ENCODE assay signal across 8 mouse cellular contexts in genomic region chr2:132847581-132847980, GRCm38 (mm10). TPM values are rescaled to one million over a fixed set of nuclear protein-coding genes. Genes with fewer than 3 reads are reported as not detected.
DNase-seq lines count a peak whose midpoint lies in the region; ATAC-seq and TF ChIP-seq lines count a peak whose summit lies in the region.

No protein-coding gene starts in this region.

- H3K4me2 ChIP-seq in embryonic facial prominence, embryonic 14.5 days (ENCODE audit: low read depth, low read length) = peak overlapping the region; percentile 70
- H3K4me2 ChIP-seq in kidney, postnatal 0 days (ENCODE audit: low read length) = peak overlapping the region; percentile 90
- peak overlapping the region; percentile 78 for H3K4me2 ChIP-seq in midbrain, postnatal 0 days (ENCODE audit: low read depth, low read length, poor library complexity, severe bottlenecking)

- peak overlapping the region; percentile 83 for H3K9ac ChIP-seq in embryonic facial prominence, embryonic 14.5 days (ENCODE audit: low read depth, low read length)
- peak overlapping the region; percentile 18; the same call in 1 of the 2 replicates for H3K9ac ChIP-seq in kidney, postnatal 0 days (ENCODE audit: low read depth, low read length)
- H3K9ac ChIP-seq in midbrain, postnatal 0 days (replicated peaks; ENCODE audit: low read length, poor library complexity, severe bottlenecking) = peak overlapping the region; percentile 86

- no peak for TF ChIP-seq CTCF in kidney, postnatal 0 days (IDR thresholded peaks at IDR 0.05; ENCODE audit: low read depth)
- TF ChIP-seq CTCF in midbrain, postnatal 0 days (IDR thresholded peaks at IDR 0.05) = no peak

- H3K4me1 ChIP-seq in heart, embryonic 10.5 days = peaks cover 11% of the 10 kb centered on the region
- peaks cover 9% of the 10 kb centered on the region for H3K4me1 ChIP-seq in embryonic facial prominence, embryonic 14.5 days (ENCODE audit: control insufficient read depth, insufficient read depth, low read length)
- peaks cover 9% of the 10 kb centered on the region for H3K4me1 ChIP-seq in kidney, postnatal 0 days (replicated peaks; ENCODE audit: insufficient read depth, low read length)
- peaks cover 10% of the 10 kb centered on the region; the same call in 1 of the 2 replicates for H3K4me1 ChIP-seq in midbrain, postnatal 0 days (ENCODE audit: insufficient read depth, low read length)

- no peaks in the 10 kb centered on the region for H3K9me3 ChIP-seq in heart, embryonic 10.5 days
- no peaks in the 10 kb centered on the region for H3K9me3 ChIP-seq in embryonic facial prominence, embryonic 14.5 days (ENCODE audit: control insufficient read depth, low read length)
- H3K9me3 ChIP-seq in kidney, postnatal 0 days (replicated peaks; ENCODE audit: low read length) = no peaks in the 10 kb centered on the region
- no peaks in the 10 kb centered on the region for H3K9me3 ChIP-seq in midbrain, postnatal 0 days (ENCODE audit: low read length)

- no peaks in the 10 kb centered on the region for H3K27me3 ChIP-seq in heart, embryonic 10.5 days (ENCODE audit: insufficient read depth, poor library complexity, severe bottlenecking)
- H3K27me3 ChIP-seq in embryonic facial prominence, embryonic 14.5 days (replicated peaks; ENCODE audit: control insufficient read depth, insufficient read depth, low read length) = no peaks in the 10 kb centered on the region
- no peaks in the 10 kb centered on the region for H3K27me3 ChIP-seq in kidney, postnatal 0 days (ENCODE audit: insufficient read depth, low read length)
- H3K27me3 ChIP-seq in midbrain, postnatal 0 days (ENCODE audit: insufficient read depth, low read length) = no peaks in the 10 kb centered on the region

- H3K4me3 ChIP-seq in heart, embryonic 10.5 days = peak overlapping the region; percentile 91
- H3K4me3 ChIP-seq in embryonic facial prominence, embryonic 14.5 days (ENCODE audit: low read depth, low read length) = peak overlapping the region; percentile 80
- peak overlapping the region; percentile 94 for H3K4me3 ChIP-seq in kidney, postnatal 0 days (replicated peaks; ENCODE audit: low read depth, low read length)
- H3K4me3 ChIP-seq in midbrain, postnatal 0 days (ENCODE audit: low read depth, low read length) = peak overlapping the region; percentile 95

- 31% methylated on average over 7 of the region's 7 CpGs for WGBS in heart, embryonic 10.5 days
- WGBS in embryonic facial prominence, embryonic 14.5 days = 35% methylated on average over 7 of the region's 7 CpGs
- WGBS in kidney, postnatal 0 days = 5% methylated on average over 7 of the region's 7 CpGs
- WGBS in midbrain, postnatal 0 days = 39% methylated on average over 7 of the region's 7 CpGs

- no peak for DNase-seq in heart, embryonic 10.5 days (ENCODE audit: low spot score)
- DNase-seq in heart, adult 11 months = no peak
- DNase-seq in ES-CJ7 (ENCODE audit: low read depth, low spot score) = peak; percentile 18
- no peak for DNase-seq in embryonic facial prominence, embryonic 14.5 days (ENCODE audit: low spot score)
- peak; percentile 27 for DNase-seq in kidney, postnatal 0 days (ENCODE audit: low spot score)
- DNase-seq in midbrain, postnatal 0 days (ENCODE audit: low spot score) = peak; percentile 9
- DNase-seq in right cerebral cortex, postnatal 25 days = no peak
- DNase-seq in spleen, postnatal 14 days (ENCODE audit: low spot score in 2 of 2) = no peak

- peaks cover 26% of the 10 kb centered on the region for H3K36me3 ChIP-seq in heart, embryonic 10.5 days
- H3K36me3 ChIP-seq in embryonic facial prominence, embryonic 14.5 days (ENCODE audit: control insufficient read depth, insufficient read depth, low read length) = peaks cover 21% of the 10 kb centered on the region; the same call in 1 of the 2 replicates
- 0 out of 2 replicates have a peak, but pooled peaks cover 3% of the 10 kb centered on the region for H3K36me3 ChIP-seq in kidney, postnatal 0 days (ENCODE audit: insufficient read depth, low read length)
- H3K36me3 ChIP-seq in midbrain, postnatal 0 days (ENCODE audit: insufficient read depth, low read length) = no peaks in the 10 kb centered on the region

- ATAC-seq in embryonic facial prominence, embryonic 14.5 days (ENCODE audit: low read depth) = no peak
- ATAC-seq in kidney, postnatal 0 days (replicated peaks; ENCODE audit: low FRiP score, low read depth) = no peak
- no peak for ATAC-seq in midbrain, postnatal 0 days (ENCODE audit: low FRiP score)

- H3K27ac ChIP-seq in heart, embryonic 10.5 days = no peak overlapping the region
- no peak overlapping the region for H3K27ac ChIP-seq in embryonic facial prominence, embryonic 14.5 days (replicated peaks; ENCODE audit: low read depth, low read length)
- H3K27ac ChIP-seq in kidney, postnatal 0 days = no peak overlapping the region
- H3K27ac ChIP-seq in midbrain, postnatal 0 days (ENCODE audit: low read depth, low read length) = no peak overlapping the region

RNA-seq across cellular contexts. Expression of gene Crls1, which starts 1.1 kb away (rescaled TPM):
- polyA plus RNA-seq in heart, embryonic 10.5 days (2016; fragmentation: Nextera tagmentation; extraction: Ambion mirVana) = 9.5 and 16.3 TPM in 2 replicates
- 20.5 and 26.7 TPM in 2 replicates for polyA plus RNA-seq in embryonic facial prominence, embryonic 14.5 days (2014; fragmentation: Nextera tagmentation; extraction: Ambion mirVana)
- polyA plus RNA-seq in kidney, postnatal 0 days (2015; fragmentation: Nextera tagmentation; extraction: Ambion mirVana) = 23.8 and 34.1 TPM in 2 replicates
- total RNA-seq in midbrain, postnatal 0 days (2014; rRNA removed) = 36.0 and 53.9 TPM in 2 replicates
- 18.3 and 19.7 TPM in 2 replicates for polyA plus RNA-seq in midbrain, postnatal 0 days (2015; fragmentation: Nextera tagmentation; extraction: Ambion mirVana)

RNA-seq across cellular contexts. Expression of gene Mcm8, which starts 31.6 kb away (rescaled TPM):
- 17.2 and 19.6 TPM in 2 replicates for polyA plus RNA-seq in heart, embryonic 10.5 days (2016; fragmentation: Nextera tagmentation; extraction: Ambion mirVana)
- 10.5 and 11.5 TPM in 2 replicates for polyA plus RNA-seq in embryonic facial prominence, embryonic 14.5 days (2014; fragmentation: Nextera tagmentation; extraction: Ambion mirVana)
- 7.1 TPM in 2 replicates for polyA plus RNA-seq in kidney, postnatal 0 days (2015; fragmentation: Nextera tagmentation; extraction: Ambion mirVana)
- 2.4 and 3.3 TPM in 2 replicates for total RNA-seq in midbrain, postnatal 0 days (2014; rRNA removed)
- polyA plus RNA-seq in midbrain, postnatal 0 days (2015; fragmentation: Nextera tagmentation; extraction: Ambion mirVana) = 4.0 and 4.7 TPM in 2 replicates

RNA-seq across cellular contexts. Expression of gene Trmt6, which starts 31.7 kb away (rescaled TPM):
- 26.6 and 35.3 TPM in 2 replicates for polyA plus RNA-seq in heart, embryonic 10.5 days (2016; fragmentation: Nextera tagmentation; extraction: Ambion mirVana)
- 24.2 and 28.4 TPM in 2 replicates for polyA plus RNA-seq in embryonic facial prominence, embryonic 14.5 days (2014; fragmentation: Nextera tagmentation; extraction: Ambion mirVana)
- polyA plus RNA-seq in kidney, postnatal 0 days (2015; fragmentation: Nextera tagmentation; extraction: Ambion mirVana) = 43.0 and 44.2 TPM in 2 replicates
- 11.5 and 12.0 TPM in 2 replicates for total RNA-seq in midbrain, postnatal 0 days (2014; rRNA removed)
- 26.9 and 30.8 TPM in 2 replicates for polyA plus RNA-seq in midbrain, postnatal 0 days (2015; fragmentation: Nextera tagmentation; extraction: Ambion mirVana)

RNA-seq across cellular contexts. Expression of gene Lrrn4, which starts 33.1 kb away (rescaled TPM):
- polyA plus RNA-seq in heart, embryonic 10.5 days (2016; fragmentation: Nextera tagmentation; extraction: Ambion mirVana) = 32.6 and 32.7 TPM in 2 replicates
- polyA plus RNA-seq in embryonic facial prominence, embryonic 14.5 days (2014; fragmentation: Nextera tagmentation; extraction: Ambion mirVana) = 0.06 and 0.12 TPM in 2 replicates
- polyA plus RNA-seq in kidney, postnatal 0 days (2015; fragmentation: Nextera tagmentation; extraction: Ambion mirVana) = 0.45 and 0.54 TPM in 2 replicates
- total RNA-seq in midbrain, postnatal 0 days (2014; rRNA removed) = 1.3 TPM in 2 replicates
- polyA plus RNA-seq in midbrain, postnatal 0 days (2015; fragmentation: Nextera tagmentation; extraction: Ambion mirVana) = 0.70 and 0.85 TPM in 2 replicates

Comparison
In these comparisons a context has a peak if more than half of its experiments do, and no peak if none do; other contexts are left out.
1. DNase-seq: peak in ES-CJ7 (single experiment), kidney, postnatal 0 days (single experiment) and midbrain, postnatal 0 days (single experiment); none in heart, embryonic 10.5 days (single experiment), heart, adult 11 months (single experiment), embryonic facial prominence, embryonic 14.5 days (single experiment), right cerebral cortex, postnatal 25 days (single experiment) and spleen, postnatal 14 days (0 of 2).
2. H3K9ac ChIP-seq: peak in every context shown above with its lines; median percentile 86 in midbrain, postnatal 0 days; 83 in embryonic facial prominence, embryonic 14.5 days; 18 in kidney, postnatal 0 days.
3. Peak in every context shown above with its lines, with median percentiles within 50 percentile points of each other: H3K4me3 ChIP-seq and H3K4me2 ChIP-seq.